Mouse (Mus musculus): Measurements from ENCODE around the gene Arsa.

- TF ChIP-seq CTCF (IDR thresholded peaks at IDR 0.05; ENCODE audit: borderline replicate concordance, control insufficient read depth, extremely low read depth, insufficient read depth, low read length, poor library complexity): no peak
- TF ChIP-seq POLR2A (IDR thresholded peaks at IDR 0.05; ENCODE audit: control insufficient read depth, extremely low read depth, insufficient read depth, low read length, poor library complexity): no peak
Measured at GRCm38 (mm10) chr15:89428136-89428790, 49.0 kb downstream of the Arsa start.

All from thymus, adult 2 months (tissue).